Mouse (Mus musculus) A20 (cell line): ENCODE results near the gene Eepd1.

ENCODE experiments used
- DNase-seq: peaks from one replicate; pipeline ENCODE4 v3.0.0-alpha.2; 2011; ENCODE audit warnings: low read depth, low spot score

Eepd1 gene

GRCm38 (mm10) chr9:25574186-25574585 lies 92.8 kb downstream of the Eepd1 start:
- DNase-seq: no peak

GRCm38 (mm10) chr9:25578674-25579596 lies 97.6 kb downstream of the Eepd1 start:
- DNase-seq: peak; percentile 11

- DNase-seq: no peak
Observed at GRCm38 (mm10) chr9:25583621-25584020, 102.3 kb downstream of the Eepd1 start.

GRCm38 (mm10) chr9:25585614-25586013 lies 104.3 kb downstream of the Eepd1 start:
- no peak for DNase-seq

GRCm38 (mm10) chr9:25588581-25588980 lies 107.2 kb downstream of the Eepd1 start:
- no peak for DNase-seq

GRCm38 (mm10) chr9:25590740-25591139 lies 109.4 kb downstream of the Eepd1 start:
- no peak for DNase-seq

GRCm38 (mm10) chr9:25591390-25592354 lies 110.3 kb downstream of the Eepd1 start:
- DNase-seq: peak; percentile 65

- DNase-seq: no peak
Observed at GRCm38 (mm10) chr9:25592355-25592955, 111.1 kb downstream of the Eepd1 start.

- no peak for DNase-seq
Observed at GRCm38 (mm10) chr9:25624744-25625143, 143.4 kb downstream of the Eepd1 start.

GRCm38 (mm10) chr9:25629531-25630099 lies 148.3 kb downstream of the Eepd1 start:
- DNase-seq: no peak
